Mouse (Mus musculus): ENCODE data around the gene Vwf. TPM values are rescaled to one million over a fixed set of nuclear protein-coding genes. Genes with fewer than 3 reads are reported as not detected.

The Vwf gene
- total RNA-seq, 2 experiments from 2014 or later: 29.1 to 32.8 TPM

DNA sequence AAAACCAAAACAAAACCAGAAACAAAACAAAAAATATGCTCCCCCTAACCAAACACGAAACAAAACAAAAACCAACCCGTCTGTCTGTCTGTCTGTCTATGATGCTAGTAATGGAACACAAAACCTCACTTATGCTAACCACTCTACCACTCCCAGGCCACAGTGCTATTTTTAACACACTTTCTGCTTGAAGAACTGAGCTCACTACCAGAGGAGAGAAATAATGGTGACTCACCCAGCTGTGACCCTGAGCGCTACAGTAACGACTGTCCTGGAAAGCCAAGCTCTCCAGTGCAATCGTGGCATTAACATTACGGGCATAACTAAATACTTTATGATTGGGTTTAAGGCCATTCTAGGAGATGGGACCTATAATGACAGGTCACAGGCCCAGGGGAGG is 5.7 kb upstream of the Vwf start:
- no peak for DNase-seq (ENCODE audit: low spot score in 2 of 2)

DNA sequence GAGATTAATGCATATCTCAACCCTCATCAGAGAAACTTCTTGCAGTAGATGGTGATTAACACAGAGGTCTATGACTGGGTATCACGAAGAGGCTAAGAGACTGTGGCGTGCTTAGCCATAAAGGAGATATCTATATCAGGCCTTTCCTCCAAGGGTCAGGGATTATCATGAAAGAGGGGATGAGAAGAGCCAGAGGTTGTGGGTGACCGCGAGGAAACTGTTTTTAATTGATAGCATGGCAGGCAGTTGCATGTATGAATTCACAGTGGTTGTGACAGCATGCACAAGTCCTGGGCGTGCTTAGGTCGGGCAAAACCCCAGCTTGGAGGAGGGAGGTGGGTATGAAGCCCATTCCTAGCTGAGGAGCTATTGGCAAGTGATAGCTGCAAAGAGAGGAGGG is 5.3 kb upstream of the Vwf start:
- no peak for DNase-seq (ENCODE audit: low spot score in 2 of 2)

DNA sequence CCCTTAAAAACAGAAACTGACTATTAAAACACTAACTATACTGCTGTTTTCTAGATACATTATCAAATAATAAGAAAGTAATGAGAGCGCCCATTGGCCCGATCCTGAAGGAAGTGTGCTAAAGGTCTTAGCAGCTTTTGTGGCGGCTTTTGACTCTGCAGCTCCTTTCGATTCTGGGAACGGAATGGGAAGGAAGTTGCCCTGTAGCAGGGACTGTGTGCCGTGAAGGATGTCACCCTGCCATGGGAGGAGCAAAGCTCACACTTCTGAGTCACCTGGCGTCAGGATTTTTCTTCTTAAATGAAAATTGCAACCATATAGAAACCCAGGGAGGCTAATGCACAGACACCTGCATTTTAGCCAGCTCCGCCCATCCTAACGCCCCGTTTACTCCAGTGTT is 1.8 kb downstream of the Vwf start:
- no peak for DNase-seq (ENCODE audit: low spot score in 2 of 2)

DNA sequence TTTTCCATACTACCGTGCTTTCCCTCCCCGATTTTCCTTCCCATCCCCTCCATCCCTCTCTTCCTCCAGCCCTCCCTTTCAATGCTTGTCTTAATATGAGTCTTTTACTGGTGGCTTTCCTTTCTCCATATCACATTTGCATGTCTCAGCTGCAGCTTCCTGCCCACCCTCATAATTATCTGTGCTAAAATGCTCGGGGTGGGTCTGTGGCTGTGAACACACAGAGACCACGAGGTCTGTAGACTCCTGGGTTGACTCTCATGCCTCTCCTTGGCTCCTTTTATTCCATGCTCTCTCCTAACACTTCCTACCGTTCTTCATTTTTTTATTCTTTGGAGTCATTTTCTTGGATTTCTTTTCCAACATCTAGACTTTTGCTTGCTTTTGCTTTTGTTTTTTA is 3.6 kb downstream of the Vwf start:
- DNase-seq (ENCODE audit: low spot score in 2 of 2): no peak

DNA sequence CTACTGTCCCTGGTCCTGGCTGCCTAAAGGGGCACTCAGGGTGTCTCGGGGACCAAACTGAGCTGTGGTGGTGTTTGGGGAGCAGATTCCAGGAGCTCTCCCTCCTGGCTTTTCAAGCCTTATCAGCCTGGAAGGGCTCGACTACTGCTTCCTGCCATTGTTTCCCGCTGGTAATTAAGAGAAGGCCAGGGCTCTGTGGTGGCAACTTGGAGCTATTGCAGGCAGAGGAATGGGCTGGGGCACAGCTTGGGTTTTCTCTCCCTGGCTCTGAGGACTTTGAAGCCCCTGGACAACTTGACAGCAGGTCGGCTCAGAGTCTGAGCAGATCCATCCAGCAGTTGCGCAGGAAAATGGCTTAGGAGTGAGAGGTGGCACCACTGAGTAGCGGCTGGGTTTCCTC is 6.2 kb downstream of the Vwf start:
- DNase-seq (ENCODE audit: low spot score in 2 of 2): no peak

DNA sequence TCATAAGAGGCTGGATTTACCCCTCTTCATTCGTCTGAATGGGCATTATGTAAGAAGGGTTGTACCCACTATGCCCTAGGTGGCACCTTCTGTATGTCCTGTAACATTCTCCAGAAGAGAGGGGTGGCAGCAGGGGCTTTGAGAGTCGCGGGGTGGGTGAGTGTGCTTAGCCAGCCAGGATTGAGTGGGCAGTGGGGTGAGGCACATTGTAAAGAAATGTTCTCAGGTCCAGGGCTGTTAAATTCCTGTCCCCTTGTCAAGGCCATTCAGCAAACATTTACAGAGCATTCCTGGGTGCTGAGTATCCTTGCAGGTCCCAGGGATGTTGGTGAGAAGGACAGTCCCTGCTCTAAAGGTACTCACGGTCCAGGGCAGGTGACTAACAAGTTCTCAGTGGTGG is 7.0 kb downstream of the Vwf start:
- no peak for DNase-seq (ENCODE audit: low spot score in 2 of 2)

DNA sequence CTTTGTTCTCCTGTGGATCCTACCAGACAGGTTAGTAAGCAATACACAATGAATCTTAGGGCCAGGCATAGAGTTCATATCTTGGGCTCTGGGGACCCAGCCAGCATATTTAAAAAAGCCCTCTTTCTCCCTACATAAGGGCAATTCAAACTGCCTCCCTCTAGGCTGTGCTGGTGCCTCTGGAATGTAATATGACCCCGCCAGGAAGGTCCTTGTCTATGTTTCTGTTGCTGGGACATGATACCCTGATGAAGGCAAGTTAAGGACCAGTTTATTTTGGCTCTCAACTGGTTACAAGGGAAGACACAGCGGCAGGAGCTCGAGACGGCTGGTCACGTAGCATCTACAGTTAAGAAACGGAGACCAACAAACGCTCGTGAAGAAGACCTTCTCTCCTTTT is 12.3 kb downstream of the Vwf start:
- DNase-seq (ENCODE audit: low spot score in 2 of 2): no peak

DNA sequence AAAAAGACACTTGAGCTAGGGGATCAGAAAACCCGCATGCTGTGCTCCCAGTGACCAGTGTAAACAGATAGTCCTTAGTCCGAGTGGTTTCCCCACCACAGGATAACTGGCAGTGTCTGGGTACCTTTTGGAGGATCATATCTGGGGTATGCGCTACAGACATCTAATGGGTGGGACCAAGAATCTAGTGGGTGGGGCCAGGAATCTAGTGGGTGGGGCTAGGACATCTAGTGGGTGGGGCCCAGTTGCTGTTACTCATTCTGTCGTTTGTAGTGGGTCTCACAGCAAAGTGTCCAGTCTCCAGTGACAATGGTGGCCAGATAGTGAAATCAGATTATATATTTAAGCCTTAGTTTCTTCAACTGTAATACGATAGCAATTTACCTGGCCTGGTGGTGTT is 14.5 kb downstream of the Vwf start:
- DNase-seq (ENCODE audit: low spot score in 2 of 2): no peak

DNA sequence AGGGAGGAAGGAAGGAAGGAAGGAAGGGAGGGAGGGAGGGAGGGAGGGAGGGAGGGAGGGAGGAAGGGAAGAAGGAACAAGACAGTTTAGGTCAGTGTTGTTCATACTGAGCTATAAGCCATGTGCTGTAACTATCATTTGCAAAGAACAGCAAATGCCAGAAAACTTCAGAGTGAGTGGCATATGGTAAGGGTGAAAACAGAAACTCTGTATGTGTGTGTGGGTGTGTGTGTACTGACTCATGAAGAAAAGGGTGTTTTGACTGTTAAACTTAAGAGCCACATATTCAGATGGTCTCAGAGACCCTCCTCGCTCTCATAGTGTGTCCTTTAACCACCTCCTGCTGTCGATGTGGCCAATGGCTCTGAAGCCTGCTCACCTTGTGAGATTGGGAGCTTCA is 14.9 kb downstream of the Vwf start:
- peak in 1 of 2 experiments; percentile 40 for DNase-seq (ENCODE audit: low spot score in 2 of 2)

DNA sequence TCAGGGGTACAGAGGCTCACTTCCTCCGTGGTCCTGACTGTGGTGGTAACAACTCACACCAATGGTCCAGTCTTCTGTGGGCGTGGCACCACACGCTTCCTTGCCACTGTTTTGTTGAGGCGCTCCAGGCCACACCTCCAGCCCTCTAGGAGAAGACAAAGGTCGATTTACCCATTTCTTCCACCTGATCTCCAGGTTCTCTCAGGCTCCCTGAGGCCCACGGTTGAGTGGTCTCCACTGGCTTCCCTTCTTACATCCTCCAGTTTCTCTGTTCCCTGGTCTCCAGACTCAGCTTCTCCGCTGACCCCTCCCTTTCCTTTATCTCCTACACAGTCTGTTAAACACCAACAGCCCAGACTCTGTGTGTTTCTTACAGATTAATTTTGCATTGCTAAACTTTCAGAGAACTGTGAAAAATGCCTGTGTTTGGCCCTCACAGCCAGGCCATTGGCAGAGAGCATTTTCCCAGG is 18.3 kb downstream of the Vwf start:
- no peak for DNase-seq (ENCODE audit: low spot score in 2 of 2)

DNA sequence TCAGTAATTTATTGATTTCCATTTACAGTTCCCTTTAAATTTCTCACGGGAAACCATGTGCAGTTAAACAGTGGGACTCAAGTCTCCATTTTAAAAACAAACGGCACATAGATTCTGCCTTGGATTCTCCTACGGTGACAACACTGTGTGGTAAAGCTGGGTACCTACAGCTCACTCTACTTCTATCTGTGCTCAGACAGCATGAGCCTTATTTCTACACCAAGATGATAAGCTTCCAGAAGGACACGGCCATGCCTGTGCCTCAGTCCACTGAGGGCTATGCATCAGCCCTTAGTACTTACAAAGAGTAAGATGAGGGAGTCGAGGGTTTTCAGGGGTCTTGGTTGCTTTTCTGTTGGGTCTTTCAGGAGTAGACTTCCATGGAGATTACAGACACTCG is 18.8 kb downstream of the Vwf start:
- no peak for DNase-seq (ENCODE audit: low spot score in 2 of 2)

DNA sequence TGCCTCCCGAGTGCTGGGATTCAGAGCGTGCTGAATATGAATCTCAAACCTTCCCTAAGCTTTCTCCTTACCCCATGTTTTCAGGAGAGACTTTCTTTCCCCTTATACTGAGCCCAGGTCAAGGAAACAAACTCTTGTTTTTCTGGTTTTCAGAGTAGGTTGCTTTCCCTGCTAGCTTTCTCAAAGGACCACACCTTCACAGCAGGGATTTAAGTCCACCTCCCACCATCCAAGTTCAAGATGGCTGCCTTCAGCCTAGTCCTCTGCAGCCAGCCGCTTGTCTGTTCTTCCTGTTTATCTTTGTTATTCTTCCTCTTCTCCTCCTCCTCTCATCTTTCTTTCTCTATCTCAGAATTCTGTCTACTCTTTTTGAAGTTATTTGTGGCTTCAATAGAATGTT is 20.1 kb downstream of the Vwf start:
- no peak for DNase-seq (ENCODE audit: low spot score in 2 of 2)

DNA sequence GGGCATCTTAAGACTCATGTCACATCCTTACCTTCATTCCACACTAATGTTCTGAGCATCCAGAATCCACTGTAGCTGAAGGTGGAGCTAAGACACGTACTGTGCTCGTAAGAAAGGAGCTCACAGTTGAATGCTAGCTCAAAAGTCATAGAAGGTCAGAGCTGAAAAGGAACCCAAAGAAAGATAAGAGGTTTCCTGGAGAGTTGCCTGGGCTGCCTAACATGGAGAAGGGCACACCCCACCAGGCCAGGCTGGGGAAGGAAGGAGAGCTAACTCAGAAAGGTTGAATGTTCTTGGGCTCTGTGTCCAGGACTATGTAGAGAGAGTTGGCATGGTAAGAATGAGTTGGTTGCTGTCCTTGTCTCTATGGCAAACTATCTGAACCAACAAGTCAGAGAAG is 21.8 kb downstream of the Vwf start:
- DNase-seq (ENCODE audit: low spot score in 2 of 2): no peak

DNA sequence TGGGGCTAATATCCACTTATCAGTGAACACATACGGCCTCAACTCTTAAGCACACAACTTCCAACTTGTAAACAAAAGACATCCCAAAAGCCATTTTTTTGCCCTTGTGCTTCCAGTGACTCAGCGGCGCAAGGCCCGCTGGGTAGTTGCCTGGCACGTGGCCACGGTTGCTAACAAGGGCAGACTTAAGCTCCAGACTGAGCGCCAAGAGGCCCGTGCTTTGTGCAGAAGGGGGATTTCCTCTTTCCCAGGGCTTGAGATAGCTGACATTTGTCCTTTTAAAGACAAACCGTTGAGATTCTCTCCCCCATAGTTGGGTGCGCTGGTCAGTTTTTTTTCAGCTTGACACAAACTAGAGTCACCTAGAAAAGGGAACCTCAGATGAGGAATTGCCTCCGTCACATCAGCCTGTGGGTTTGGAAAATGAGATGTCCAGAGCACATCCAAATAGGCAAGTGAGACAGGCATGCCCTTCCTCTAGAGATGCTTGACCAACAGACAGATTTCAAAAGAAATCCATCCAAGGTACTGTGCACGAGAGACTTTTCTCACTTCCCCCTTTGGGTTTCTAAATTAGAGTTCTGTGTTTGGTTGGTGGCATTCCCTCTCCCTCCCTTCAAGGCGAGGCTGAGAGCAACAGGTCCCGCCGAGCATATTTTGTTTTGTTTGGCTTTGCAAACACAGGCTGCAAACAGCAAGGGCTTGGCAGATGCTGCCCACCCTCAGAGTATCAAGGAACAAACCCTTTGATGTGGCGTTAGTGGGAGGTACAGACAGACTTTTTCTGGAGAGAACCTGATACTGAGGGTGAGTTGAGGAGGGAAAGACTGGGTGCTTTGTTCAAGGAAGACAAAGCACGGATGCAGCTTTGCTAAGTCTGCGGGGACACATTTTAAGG is 26.0 kb downstream of the Vwf start:
- peak; percentile 60 to 73 for DNase-seq (ENCODE audit: low spot score in 2 of 2)

DNA sequence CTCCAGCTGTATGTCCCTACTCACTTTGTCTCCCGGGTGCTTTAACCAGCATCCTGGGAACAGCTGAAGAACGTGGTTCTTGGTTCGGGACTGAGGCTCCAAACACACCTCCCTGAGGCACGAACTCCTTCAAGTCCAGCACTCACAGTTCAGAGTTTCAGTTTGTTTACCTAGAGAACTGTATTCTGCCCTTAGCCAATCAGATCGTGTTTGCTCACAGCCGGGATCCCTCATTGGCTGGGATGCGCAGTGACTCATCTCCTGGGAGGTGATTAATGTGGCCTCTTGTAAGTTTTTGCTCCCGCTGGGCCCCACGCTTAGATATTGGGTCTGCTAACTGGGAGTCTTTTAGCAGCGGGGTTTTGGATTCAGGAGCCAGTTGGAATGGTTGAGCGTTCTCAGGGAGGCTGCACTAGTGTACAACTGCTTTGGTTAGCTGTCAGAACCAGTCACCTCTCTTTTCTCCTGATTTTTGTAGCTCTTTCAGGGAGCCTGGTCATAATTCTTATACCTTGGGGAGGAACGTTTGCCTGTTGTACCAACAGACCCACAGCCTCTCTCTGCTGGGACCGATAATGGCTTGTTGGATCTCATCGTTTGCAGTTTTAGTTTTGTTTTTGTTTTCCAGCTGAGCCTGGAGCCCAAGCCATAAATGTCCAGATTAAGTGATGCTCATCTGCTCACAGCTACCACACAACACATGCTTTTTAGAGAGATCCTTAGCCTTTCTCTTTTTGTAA is 26.8 kb downstream of the Vwf start:
- DNase-seq (ENCODE audit: low spot score in 2 of 2): peak in 1 of 2 experiments; percentile 68

DNA sequence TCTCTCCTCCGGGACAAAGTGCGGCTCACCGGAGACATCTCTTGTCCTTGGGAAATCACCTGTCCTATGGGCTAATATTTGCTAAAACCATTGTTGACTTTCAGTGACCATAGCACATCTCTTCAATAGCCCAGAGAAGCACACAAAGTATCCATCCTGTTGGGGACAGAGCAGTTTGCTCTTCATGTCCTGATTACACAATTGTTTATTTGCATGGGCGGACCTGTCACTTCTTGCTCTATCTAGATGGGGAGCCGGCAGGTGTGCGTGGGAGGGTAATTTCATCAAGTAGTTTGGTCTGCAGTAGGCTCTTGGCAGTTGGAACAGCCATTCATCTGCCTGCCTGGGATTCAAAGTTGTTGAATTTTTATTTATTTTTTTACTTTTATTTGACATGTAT is 28.5 kb downstream of the Vwf start:
- DNase-seq (ENCODE audit: low spot score in 2 of 2): peak in 1 of 2 experiments; percentile 45

DNA sequence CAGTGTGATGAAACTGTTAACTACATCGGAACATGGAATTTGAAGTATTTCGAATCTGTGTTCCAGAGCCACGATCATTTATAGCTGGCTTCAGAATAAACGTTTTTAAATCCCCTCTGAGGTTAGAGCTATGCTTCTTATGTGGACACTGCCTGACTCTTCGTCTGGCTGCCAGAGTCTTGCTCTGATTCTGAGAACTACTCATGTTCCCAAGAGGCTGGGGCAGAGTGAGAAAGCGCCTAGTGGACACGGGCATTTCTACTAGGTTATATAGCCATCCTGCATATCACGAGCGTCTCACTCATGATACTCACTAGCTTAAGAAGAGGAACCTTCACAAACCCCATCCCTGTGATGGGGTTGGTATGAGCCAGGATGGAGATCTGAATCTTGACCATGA is 30.7 kb downstream of the Vwf start:
- no peak for DNase-seq (ENCODE audit: low spot score in 2 of 2)

DNA sequence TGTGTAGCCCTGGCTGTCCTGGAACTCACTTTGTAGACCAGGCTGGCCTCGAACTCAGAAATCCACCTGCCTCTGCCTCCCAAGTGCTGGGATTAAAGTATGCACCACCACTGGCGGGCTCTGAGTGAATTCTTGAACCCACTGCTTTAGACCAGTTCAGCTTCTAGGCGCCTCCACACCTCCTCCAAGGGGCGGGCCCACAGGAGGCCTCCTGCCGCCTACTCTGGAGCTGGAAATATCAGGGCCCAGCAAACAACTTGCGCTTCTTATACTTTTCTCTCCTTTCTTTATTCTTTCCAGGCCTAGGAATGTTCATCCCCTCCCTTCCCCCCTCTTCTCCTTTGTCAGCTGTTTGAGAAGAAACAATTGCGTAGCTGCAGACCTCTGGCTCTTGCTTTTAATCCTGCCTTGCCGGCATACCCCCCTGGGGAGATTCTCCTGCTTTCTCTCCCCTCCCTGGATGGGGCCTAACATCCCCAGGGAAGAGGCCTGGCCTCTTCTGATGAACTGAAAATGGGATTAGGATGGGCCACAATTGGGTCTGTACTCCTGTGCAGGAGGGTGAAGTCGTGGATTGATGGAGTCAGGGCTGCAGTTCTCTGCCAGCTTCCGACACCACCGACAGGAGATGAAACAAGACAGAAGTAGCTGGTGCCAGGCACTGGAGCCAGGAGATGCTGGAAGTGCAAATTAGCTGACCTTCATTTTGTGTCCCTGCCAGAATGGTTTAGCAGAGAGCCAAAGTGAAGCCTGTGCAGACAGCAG is 31.5 kb downstream of the Vwf start:
- DNase-seq (ENCODE audit: low spot score in 2 of 2): peak; percentile 31 to 50

DNA sequence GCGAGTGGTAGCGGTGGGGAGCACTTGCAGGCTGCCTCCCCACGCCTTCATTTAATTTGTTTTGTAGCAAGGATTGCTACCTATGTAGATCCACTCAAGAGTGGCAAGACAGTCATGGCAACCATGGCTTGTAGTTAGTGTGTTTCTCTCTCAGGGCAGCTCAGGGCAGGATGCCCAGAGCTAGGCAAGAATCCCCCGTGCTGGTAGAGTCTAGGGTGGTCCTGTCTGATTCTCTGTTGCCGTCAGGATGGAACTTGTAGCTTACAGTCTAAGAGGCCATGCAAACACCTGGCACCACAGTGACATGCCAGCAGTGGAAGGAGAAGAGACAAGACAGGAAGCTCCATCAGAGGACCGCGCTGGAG is 32.1 kb downstream of the Vwf start:
- DNase-seq (ENCODE audit: low spot score in 2 of 2): no peak

DNA sequence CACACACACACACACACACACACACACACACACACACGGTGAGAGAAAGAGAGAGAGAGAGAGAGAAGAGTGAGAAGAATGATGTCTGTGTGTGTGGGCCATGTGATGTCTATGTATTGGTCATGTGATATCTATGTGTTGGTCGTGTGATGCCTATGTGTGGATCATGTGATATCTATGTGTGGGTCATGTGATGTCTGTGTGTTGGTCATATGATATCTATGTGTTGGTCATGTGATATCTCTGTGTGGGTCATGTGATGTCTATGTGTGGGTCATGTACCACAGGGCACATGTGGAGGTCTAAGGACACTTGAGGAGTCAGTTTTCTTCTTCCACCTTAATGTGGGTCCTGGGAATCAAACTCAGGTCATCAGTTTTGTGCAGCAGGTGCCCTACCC is 33.3 kb downstream of the Vwf start:
- no peak for DNase-seq (ENCODE audit: low spot score in 2 of 2)

DNA sequence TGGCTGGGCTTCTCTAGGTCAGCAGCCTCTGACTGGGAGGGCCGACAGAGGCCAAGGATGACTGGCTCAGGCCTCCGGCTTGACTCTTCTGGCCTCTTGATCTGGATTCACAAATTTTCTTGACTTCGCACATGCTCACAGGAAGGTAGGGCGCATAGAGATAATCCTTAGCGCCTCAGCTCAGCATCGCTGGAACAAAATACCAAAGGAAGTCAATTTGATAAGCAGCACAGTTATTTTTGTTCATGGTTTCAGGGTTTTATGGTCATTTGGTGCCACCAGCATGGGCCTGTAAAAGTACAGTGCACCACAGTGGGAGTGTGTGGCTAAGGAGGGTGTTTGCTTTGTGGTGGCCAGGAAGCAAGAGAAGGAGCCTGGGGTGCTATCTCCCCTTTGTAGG is 37.1 kb downstream of the Vwf start:
- no peak for DNase-seq (ENCODE audit: low spot score in 2 of 2)

DNA sequence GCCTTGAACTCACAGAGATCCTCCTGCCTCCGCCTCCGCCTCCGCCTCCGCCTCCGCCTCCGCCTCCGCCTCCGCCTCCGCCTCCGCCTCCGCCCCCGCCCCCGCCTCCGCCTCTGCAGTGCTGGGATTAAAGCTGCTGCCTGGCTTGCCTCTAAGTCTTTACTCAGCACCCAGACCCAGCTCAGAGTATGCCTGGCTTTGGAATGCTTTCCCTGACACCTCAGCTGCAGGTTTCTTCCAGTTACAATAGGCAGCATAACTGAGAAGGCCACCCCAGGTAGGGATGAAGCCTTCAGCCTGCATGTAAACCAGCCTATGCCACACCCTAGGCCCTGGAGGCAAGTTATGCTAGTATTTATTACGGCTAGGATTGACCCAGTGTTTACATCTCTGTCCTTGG is 37.7 kb downstream of the Vwf start:
- DNase-seq (ENCODE audit: low spot score in 2 of 2): no peak
